17 mouse cellular contexts compared by ENCODE assay signal in the genomic region with DNA sequence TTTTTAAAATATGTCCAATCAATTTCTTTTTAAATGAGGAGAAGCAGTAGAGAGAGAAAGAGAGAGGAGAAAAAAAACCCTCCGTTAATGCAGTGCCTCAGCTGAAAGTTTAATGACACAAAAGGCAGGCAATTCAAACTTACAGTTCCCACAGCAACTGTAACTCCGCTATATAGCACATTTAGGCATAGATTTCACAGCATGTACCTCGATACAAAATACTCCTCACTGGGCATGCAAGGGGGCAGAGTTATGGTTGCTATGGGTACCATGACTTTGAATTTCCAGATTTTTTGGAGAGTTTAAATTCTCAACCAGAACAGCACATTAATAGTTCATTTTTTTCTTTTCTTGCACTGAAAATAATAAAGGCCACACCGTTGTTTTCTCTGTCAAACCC. TPM values are rescaled to one million over a fixed set of nuclear protein-coding genes. Genes with fewer than 3 reads are reported as not detected.
DNase-seq lines count a peak whose midpoint lies in the region; ATAC-seq lines count a peak whose summit lies in the region.
"Had no signal": no experiment of that assay in that cellular context is flagged by ENCODE, and none has a peak within 500 bp of the region (broad histone marks: within the 10 kb centered on the region; RNA-seq: fewer than 3 reads in every experiment).

No protein-coding gene starts in this region.

- intact Hi-C loops in left cerebral cortex, postnatal 25 days (cut with DNase I): loop anchor here (10.0 kb wide), 2 partner anchors 135 to 415 kb away; no protein-coding TSS in a partner anchor
- intact Hi-C loops in left cerebral cortex, postnatal 10 days (cut with DNase I): no loop called here

- peak; percentile 57 for ATAC-seq in frontal cortex, adult (ENCODE audit: low TSS enrichment)
- ATAC-seq: forebrain, embryonic 14.5 days; forebrain, embryonic 16.5 days had no signal

- DNase-seq in frontal cortex, postnatal 14 days (ENCODE audit: low spot score in 2 of 2): no peak
- peak; percentile 14 to 24 for DNase-seq in left cerebral cortex, postnatal 25 days (ENCODE audit: low spot score in 2 of 2)
- DNase-seq in left cerebral cortex, postnatal 10 days (ENCODE audit: extremely low spot score in 1 of 2, low spot score in 2 of 2): no peak
- peak; percentile 30 for DNase-seq in brain, adult 2 months (ENCODE audit: low read depth, low spot score)
- no peak for DNase-seq in heart, adult 8-10 months (ENCODE audit: low spot score)
- DNase-seq: adrenal gland, adult 2 months; adrenal gland, postnatal 10 days; adrenal gland, postnatal 25 days; cerebellum, adult 11-12 months; cerebellum, adult 2 months; cerebellum, adult 9-10 months; cerebellum, postnatal 10 days; cerebellum, postnatal 25 days had no signal

RNA-seq across cellular contexts. Expression of gene Arid5b, which starts 10.9 kb away (rescaled TPM):
- total RNA-seq in left cerebral cortex, postnatal 25 days (2021): 10 to 100 TPM; 27.8 to 29.7 TPM
- total RNA-seq in left cerebral cortex, postnatal 10 days (2021): 10 to 100 TPM; 22.6 to 24.0 TPM
- total RNA-seq in heart, adult 8-10 months (2022): 10 to 100 TPM; 17.7 to 25.4 (median 18.5) TPM
- total RNA-seq: MEL had no signal

Comparison
In these comparisons a context has a peak if more than half of its experiments do, and no peak if none do; other contexts are left out.
1. DNase-seq: peak in left cerebral cortex, postnatal 25 days (2 of 2) and brain, adult 2 months (single experiment); none in frontal cortex, postnatal 14 days (0 of 2), left cerebral cortex, postnatal 10 days (0 of 2) and heart, adult 8-10 months (single experiment).